Mouse (Mus musculus): Measurements from ENCODE around the gene Lcn12. TPM values are rescaled to one million over a fixed set of nuclear protein-coding genes. Genes with fewer than 3 reads are reported as not detected.

Lcn12 gene
- polyA plus RNA-seq, 1 experiment, result not detected

DNA sequence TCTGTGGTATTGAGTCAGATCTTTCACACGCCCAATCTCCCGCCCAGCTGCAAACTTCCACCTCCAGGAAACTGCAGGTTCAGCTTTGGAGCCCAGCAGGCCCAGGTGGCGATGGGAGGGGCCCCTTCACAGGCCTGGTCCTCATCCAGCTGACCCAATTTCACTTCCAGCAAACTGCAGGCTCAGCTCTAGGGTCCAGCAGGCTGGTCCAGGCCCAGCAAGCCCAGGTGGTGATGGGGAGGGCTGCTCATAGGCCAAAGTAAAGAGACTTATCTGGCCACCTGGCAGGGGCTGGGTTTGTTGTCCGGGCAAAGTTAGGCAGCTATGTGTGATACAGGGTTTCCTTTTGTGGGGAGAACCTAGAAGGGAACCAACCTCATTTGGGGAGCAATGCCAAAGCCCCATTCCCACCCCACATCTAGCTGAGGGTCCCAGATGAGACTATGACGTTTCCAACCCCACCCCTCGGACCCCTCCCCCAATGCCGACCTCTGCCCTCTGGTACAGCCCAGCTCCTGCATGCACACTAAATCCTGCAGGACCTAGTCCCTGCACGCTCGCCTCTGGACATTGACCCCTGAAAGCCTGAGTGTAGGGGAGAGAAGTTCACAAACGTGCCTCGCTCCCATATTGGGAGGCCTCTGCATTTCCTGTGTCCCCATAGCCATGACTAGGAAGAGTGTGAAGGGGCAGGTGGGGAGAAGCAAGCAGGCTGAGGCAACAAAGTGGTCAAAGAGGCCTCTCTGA, 8.6 kb downstream of the Lcn12 start:
- no peak overlapping the region for H3K4me2 ChIP-seq (ENCODE audit: low read depth)
- no peak overlapping the region for H3ac ChIP-seq (ENCODE audit: control insufficient read depth, insufficient read length)
- no peaks in the 10 kb centered on the region for H3K79me2 ChIP-seq (ENCODE audit: control insufficient read depth, insufficient read depth)
- peaks cover 27% of the 10 kb centered on the region for H3K27me3 ChIP-seq (ENCODE audit: control insufficient read depth, insufficient read depth, insufficient read length)
- H3K36me3 ChIP-seq (ENCODE audit: control insufficient read depth, insufficient read depth), result no peaks in the 10 kb centered on the region
- no peak overlapping the region for H3K4me3 ChIP-seq
- TF ChIP-seq REST (IDR thresholded peaks at IDR 0.05; ENCODE audit: insufficient read depth, insufficient read length) (no peak), POLR2A (IDR thresholded peaks at IDR 0.05; ENCODE audit: insufficient read length, low read depth) (no peak), USF1 (IDR thresholded peaks at IDR 0.05; ENCODE audit: low read depth) (no peak), TCF3 (IDR thresholded peaks at IDR 0.05; ENCODE audit: insufficient read length, low read depth) (no peak), MYOG (IDR thresholded peaks at IDR 0.05; ENCODE audit: control insufficient read depth in 1 of 3, insufficient read depth in 1 of 3, insufficient read length in 2 of 3, low read depth in 2 of 3) (no peak), MAX (IDR thresholded peaks at IDR 0.05; ENCODE audit: low read depth) (no peak), TCF12 (IDR thresholded peaks at IDR 0.05; ENCODE audit: insufficient read depth, poor library complexity, severe bottlenecking) (no peak), POLR2AphosphoS2 (IDR thresholded peaks at IDR 0.05; ENCODE audit: insufficient read length, low read depth) (no peak), CEBPB (IDR thresholded peaks at IDR 0.05; ENCODE audit: insufficient read depth, poor library complexity, severe bottlenecking) (no peak), SRF (IDR thresholded peaks at IDR 0.05; ENCODE audit: control insufficient read depth, insufficient read length, low read depth) (no peak), E2F4 (IDR thresholded peaks at IDR 0.05; ENCODE audit: insufficient read depth) (no peak), MYOD1 (IDR thresholded peaks at IDR 0.05; ENCODE audit: control insufficient read depth in 1 of 3, insufficient read length in 2 of 3, low read depth in 2 of 3) (no peak)

DNA sequence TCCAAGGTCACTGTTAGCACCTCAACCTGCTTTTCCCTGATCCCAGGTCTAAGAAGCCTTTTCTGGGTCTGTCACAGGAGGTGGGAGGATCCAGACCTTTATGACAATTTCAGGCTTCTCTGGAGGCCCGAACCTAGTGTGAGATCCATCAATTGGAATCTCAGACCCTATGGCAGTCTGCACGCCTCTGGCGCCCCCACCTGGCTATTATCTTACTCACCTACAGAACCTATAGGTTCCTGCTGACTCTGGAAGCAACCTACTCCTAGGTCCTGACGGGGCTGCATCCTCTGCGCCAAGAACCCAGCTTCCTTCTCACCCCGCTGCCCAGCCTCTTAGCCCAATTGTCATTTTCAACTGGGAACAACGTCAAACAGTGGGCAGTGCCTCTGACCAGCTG, 10.7 kb downstream of the Lcn12 start:
- Histone ChIP-seq H3K79me2 (ENCODE audit: control insufficient read depth, insufficient read depth) (no peaks in the 10 kb centered on the region), H3K4me3 (no peak overlapping the region), H3K4me2 (ENCODE audit: low read depth) (no peak overlapping the region), H3K27me3 (ENCODE audit: control insufficient read depth, insufficient read depth, insufficient read length) (peaks cover 34% of the 10 kb centered on the region), H3K36me3 (ENCODE audit: control insufficient read depth, insufficient read depth) (no peaks in the 10 kb centered on the region), H3ac (ENCODE audit: control insufficient read depth, insufficient read length) (no peak overlapping the region)
- TF ChIP-seq CEBPB (IDR thresholded peaks at IDR 0.05; ENCODE audit: insufficient read depth, poor library complexity, severe bottlenecking) (no peak), TCF12 (IDR thresholded peaks at IDR 0.05; ENCODE audit: insufficient read depth, poor library complexity, severe bottlenecking) (no peak), USF1 (IDR thresholded peaks at IDR 0.05; ENCODE audit: low read depth) (no peak), POLR2A (IDR thresholded peaks at IDR 0.05; ENCODE audit: insufficient read length, low read depth) (no peak), E2F4 (IDR thresholded peaks at IDR 0.05; ENCODE audit: insufficient read depth) (no peak), SRF (IDR thresholded peaks at IDR 0.05; ENCODE audit: control insufficient read depth, insufficient read length, low read depth) (no peak), REST (IDR thresholded peaks at IDR 0.05; ENCODE audit: insufficient read depth, insufficient read length) (no peak), POLR2AphosphoS2 (IDR thresholded peaks at IDR 0.05; ENCODE audit: insufficient read length, low read depth) (no peak), TCF3 (IDR thresholded peaks at IDR 0.05; ENCODE audit: insufficient read length, low read depth) (no peak), MAX (IDR thresholded peaks at IDR 0.05; ENCODE audit: low read depth) (no peak), MYOG (IDR thresholded peaks at IDR 0.05; ENCODE audit: control insufficient read depth in 1 of 3, insufficient read depth in 1 of 3, insufficient read length in 2 of 3, low read depth in 2 of 3) (no peak), MYOD1 (IDR thresholded peaks at IDR 0.05; ENCODE audit: control insufficient read depth in 1 of 3, insufficient read length in 2 of 3, low read depth in 2 of 3) (no peak)

DNA sequence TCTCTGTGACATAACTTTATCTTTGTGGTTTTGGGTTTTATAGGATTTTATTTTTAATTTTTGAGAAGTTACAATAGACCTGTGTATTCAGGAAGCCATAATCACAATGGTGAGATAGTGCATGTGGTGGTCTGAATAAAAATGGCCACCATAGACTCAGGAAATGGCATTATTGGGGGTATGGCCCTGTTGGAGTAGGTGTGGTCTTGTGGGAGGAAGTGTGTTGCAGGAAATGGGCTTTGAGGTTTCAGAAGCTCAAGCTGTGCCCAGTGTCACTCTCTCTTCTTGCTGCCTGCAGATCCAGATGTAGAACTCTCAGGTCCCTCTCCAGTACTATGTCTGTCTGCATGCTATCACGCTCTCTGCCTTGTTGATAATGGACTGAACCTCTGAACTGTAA, 13.2 kb downstream of the Lcn12 start:
- no peaks in the 10 kb centered on the region for H3K36me3 ChIP-seq (ENCODE audit: control insufficient read depth, insufficient read depth)
- no peak overlapping the region for H3K4me3 ChIP-seq
- no peak overlapping the region for H3K4me2 ChIP-seq (ENCODE audit: low read depth)
- TF ChIP-seq REST (IDR thresholded peaks at IDR 0.05; ENCODE audit: insufficient read depth, insufficient read length) (no peak), MYOG (IDR thresholded peaks at IDR 0.05; ENCODE audit: control insufficient read depth in 1 of 3, insufficient read depth in 1 of 3, insufficient read length in 2 of 3, low read depth in 2 of 3) (no peak), SRF (IDR thresholded peaks at IDR 0.05; ENCODE audit: control insufficient read depth, insufficient read length, low read depth) (no peak), POLR2A (IDR thresholded peaks at IDR 0.05; ENCODE audit: insufficient read length, low read depth) (no peak), TCF12 (IDR thresholded peaks at IDR 0.05; ENCODE audit: insufficient read depth, poor library complexity, severe bottlenecking) (no peak), TCF3 (IDR thresholded peaks at IDR 0.05; ENCODE audit: insufficient read length, low read depth) (no peak), E2F4 (IDR thresholded peaks at IDR 0.05; ENCODE audit: insufficient read depth) (no peak), MAX (IDR thresholded peaks at IDR 0.05; ENCODE audit: low read depth) (no peak), CEBPB (IDR thresholded peaks at IDR 0.05; ENCODE audit: insufficient read depth, poor library complexity, severe bottlenecking) (no peak), POLR2AphosphoS2 (IDR thresholded peaks at IDR 0.05; ENCODE audit: insufficient read length, low read depth) (no peak), MYOD1 (IDR thresholded peaks at IDR 0.05; ENCODE audit: control insufficient read depth in 1 of 3, insufficient read length in 2 of 3, low read depth in 2 of 3) (no peak), USF1 (IDR thresholded peaks at IDR 0.05; ENCODE audit: low read depth) (no peak)
- H3ac ChIP-seq (ENCODE audit: control insufficient read depth, insufficient read length), result no peak overlapping the region
- H3K27me3 ChIP-seq (ENCODE audit: control insufficient read depth, insufficient read depth, insufficient read length), result peaks cover 46% of the 10 kb centered on the region
- H3K79me2 ChIP-seq (ENCODE audit: control insufficient read depth, insufficient read depth), result no peaks in the 10 kb centered on the region

DNA sequence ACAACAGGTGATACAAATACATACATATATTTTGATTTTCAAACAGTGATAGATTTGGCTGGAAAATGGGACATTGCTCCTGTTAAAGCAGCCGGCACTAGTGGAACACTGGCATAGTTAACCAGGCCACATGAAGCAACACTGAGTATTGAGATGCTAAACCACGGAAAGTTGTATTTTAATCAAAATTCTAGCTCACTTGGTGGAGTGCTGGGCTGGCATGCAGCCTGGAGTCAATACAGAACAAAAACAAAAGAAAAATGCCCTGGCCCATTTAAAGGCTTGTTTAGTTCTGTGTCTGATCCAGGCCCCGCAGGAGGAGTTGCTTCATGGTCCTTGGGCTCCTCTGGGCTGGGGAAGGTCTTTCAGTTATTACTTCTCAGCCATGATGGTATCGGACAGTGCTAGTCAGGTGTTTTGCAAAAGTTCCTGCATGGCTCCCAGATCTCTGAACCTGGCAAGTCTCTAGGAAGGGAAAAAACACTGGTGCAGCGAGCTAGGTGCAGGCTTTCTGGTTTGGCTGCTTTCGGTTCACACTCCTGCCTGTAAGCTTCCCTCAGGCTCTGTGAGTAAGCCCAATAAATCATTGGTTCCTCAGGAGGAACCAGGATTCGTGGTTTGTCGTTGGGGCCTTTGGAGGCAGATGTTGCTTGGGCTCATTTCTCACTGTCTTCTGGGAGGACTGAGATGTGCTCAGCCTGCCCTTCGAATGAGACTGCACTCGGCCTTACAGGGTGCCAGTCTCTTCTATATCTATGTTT, 14.0 kb downstream of the Lcn12 start:
- H3ac ChIP-seq (ENCODE audit: control insufficient read depth, insufficient read length), result no peak overlapping the region
- TF ChIP-seq POLR2A (IDR thresholded peaks at IDR 0.05; ENCODE audit: insufficient read length, low read depth), result no peak
- TF ChIP-seq E2F4 (IDR thresholded peaks at IDR 0.05; ENCODE audit: insufficient read depth), result no peak
- TF ChIP-seq POLR2AphosphoS2 (IDR thresholded peaks at IDR 0.05; ENCODE audit: insufficient read length, low read depth), result no peak
- TF ChIP-seq USF1 (IDR thresholded peaks at IDR 0.05; ENCODE audit: low read depth), result no peak
- TF ChIP-seq TCF12 (IDR thresholded peaks at IDR 0.05; ENCODE audit: insufficient read depth, poor library complexity, severe bottlenecking), result no peak
- no peaks in the 10 kb centered on the region for H3K36me3 ChIP-seq (ENCODE audit: control insufficient read depth, insufficient read depth)
- H3K79me2 ChIP-seq (ENCODE audit: control insufficient read depth, insufficient read depth), result no peaks in the 10 kb centered on the region
- peaks cover 45% of the 10 kb centered on the region for H3K27me3 ChIP-seq (ENCODE audit: control insufficient read depth, insufficient read depth, insufficient read length)
- H3K4me2 ChIP-seq (ENCODE audit: low read depth), result peak overlapping the region; percentile 28
- H3K4me3 ChIP-seq, result no peak overlapping the region

Measured in myocyte (in vitro differentiated cells).